Mouse (Mus musculus): ENCODE results near the gene Rev3l. TPM values are rescaled to one million over a fixed set of nuclear protein-coding genes. Genes with fewer than 3 reads are reported as not detected.
"Not testable (repeated sequence)": the region's sequence is repeated elsewhere in the genome, so short reads cannot be mapped to it uniquely, and the experiment has no call there.

Rev3l gene
- total RNA-seq, 2 experiments from 2014 or later = 17.3 to 28.4 TPM

GRCm38 (mm10) chr10:39778305-39778704 is 46.4 kb downstream of the Rev3l start:
- ATAC-seq (ENCODE audit: poor library complexity, severe bottlenecking) = no peak

- no peak for ATAC-seq (ENCODE audit: poor library complexity, severe bottlenecking)
Observed at GRCm38 (mm10) chr10:39785241-39785640, 53.3 kb downstream of the Rev3l start.

- peak; percentile 21; the same call in 1 of the 2 replicates for ATAC-seq (ENCODE audit: poor library complexity, severe bottlenecking)
Observed at GRCm38 (mm10) chr10:39793295-39793694, 61.4 kb downstream of the Rev3l start.

GRCm38 (mm10) chr10:39811507-39811906 is 79.6 kb downstream of the Rev3l start:
- peak; percentile 82 for ATAC-seq (ENCODE audit: poor library complexity, severe bottlenecking)

GRCm38 (mm10) chr10:39842621-39843020 is 110.7 kb downstream of the Rev3l start:
- ATAC-seq (ENCODE audit: poor library complexity, severe bottlenecking) = no peak

GRCm38 (mm10) chr10:39865509-39865908 is 133.6 kb downstream of the Rev3l start:
- ATAC-seq (ENCODE audit: poor library complexity, severe bottlenecking) = no peak

GRCm38 (mm10) chr10:39888621-39889020 is 156.7 kb downstream of the Rev3l start:
- no peak for ATAC-seq (ENCODE audit: poor library complexity, severe bottlenecking)

- ATAC-seq (ENCODE audit: poor library complexity, severe bottlenecking) = peak; percentile 53
Observed at GRCm38 (mm10) chr10:39893702-39894697, 162.1 kb downstream of the Rev3l start.

- no peak for ATAC-seq (ENCODE audit: poor library complexity, severe bottlenecking)
Observed at GRCm38 (mm10) chr10:39896503-39896902, 164.6 kb downstream of the Rev3l start.

- ATAC-seq (ENCODE audit: poor library complexity, severe bottlenecking) = peak; percentile 87
Observed at GRCm38 (mm10) chr10:39898874-39899371, 167.0 kb downstream of the Rev3l start, which contains the start of gene Mfsd4b4. Gene Mfsd4b4, minus strand, starts transcription at chr10:39899238.

GRCm38 (mm10) chr10:39904191-39904590 is 172.3 kb downstream of the Rev3l start:
- no peak for ATAC-seq (ENCODE audit: poor library complexity, severe bottlenecking)

- ATAC-seq (ENCODE audit: poor library complexity, severe bottlenecking) = no peak
Observed at GRCm38 (mm10) chr10:39906799-39907658, 175.1 kb downstream of the Rev3l start.

GRCm38 (mm10) chr10:39908768-39909441 is 177.0 kb downstream of the Rev3l start:
- ATAC-seq (ENCODE audit: poor library complexity, severe bottlenecking) = peak; percentile 60; the same call in 1 of the 2 replicates

- ATAC-seq (ENCODE audit: poor library complexity, severe bottlenecking) = no peak
Observed at GRCm38 (mm10) chr10:39912616-39913015, 180.7 kb downstream of the Rev3l start.

- not testable (repeated sequence) for ATAC-seq (ENCODE audit: poor library complexity, severe bottlenecking)
Observed at GRCm38 (mm10) chr10:39924556-39924955, 192.6 kb downstream of the Rev3l start.

Other genes with a start within 250 kb of the Rev3l start
- gene Traf3ip2, start 119.2 kb upstream of the Rev3l start, total RNA-seq (2015) = 8.8 and 12.3 TPM in 2 replicates
- gene Traf3ip2, start 119.2 kb upstream of the Rev3l start, total RNA-seq (2017) = 1.7 and 2.9 TPM in 2 replicates
- gene Mfsd4b4, start 167.1 kb downstream of the Rev3l start, total RNA-seq (2015) = 2.2 and 2.4 TPM in 2 replicates
- gene Mfsd4b4, start 167.1 kb downstream of the Rev3l start, total RNA-seq (2017) = 2.1 and 3.5 TPM in 2 replicates
- not detected in 2 replicates for gene Mfsd4b2, start 194.8 kb downstream of the Rev3l start, total RNA-seq (2015)
- not detected in 2 replicates for gene Mfsd4b2, start 194.8 kb downstream of the Rev3l start, total RNA-seq (2017)
- 0.64 and 0.69 TPM in 2 replicates for gene Mfsd4b3, start 228.0 kb downstream of the Rev3l start, total RNA-seq (2015)
- gene Mfsd4b3, start 228.0 kb downstream of the Rev3l start, total RNA-seq (2017) = 0.94 and 1.1 TPM in 2 replicates

Measured in megakaryocyte, adult 5-6 weeks (primary cell).